Mouse (Mus musculus): ENCODE measurements at regions not wholly inside any gene's neighbourhood (a gene's known extent, or its start where the extent isn't known, plus 50 kb on each side); places are given as distances from the start of the nearest gene placed in this dataset.

- DNase-seq (ENCODE audit: low read depth, low spot score), result no peak
These were observed 200.0 kb upstream of the Ttc29 start for GRCm38 (mm10) chr8:78013101-78013500.

DNA sequence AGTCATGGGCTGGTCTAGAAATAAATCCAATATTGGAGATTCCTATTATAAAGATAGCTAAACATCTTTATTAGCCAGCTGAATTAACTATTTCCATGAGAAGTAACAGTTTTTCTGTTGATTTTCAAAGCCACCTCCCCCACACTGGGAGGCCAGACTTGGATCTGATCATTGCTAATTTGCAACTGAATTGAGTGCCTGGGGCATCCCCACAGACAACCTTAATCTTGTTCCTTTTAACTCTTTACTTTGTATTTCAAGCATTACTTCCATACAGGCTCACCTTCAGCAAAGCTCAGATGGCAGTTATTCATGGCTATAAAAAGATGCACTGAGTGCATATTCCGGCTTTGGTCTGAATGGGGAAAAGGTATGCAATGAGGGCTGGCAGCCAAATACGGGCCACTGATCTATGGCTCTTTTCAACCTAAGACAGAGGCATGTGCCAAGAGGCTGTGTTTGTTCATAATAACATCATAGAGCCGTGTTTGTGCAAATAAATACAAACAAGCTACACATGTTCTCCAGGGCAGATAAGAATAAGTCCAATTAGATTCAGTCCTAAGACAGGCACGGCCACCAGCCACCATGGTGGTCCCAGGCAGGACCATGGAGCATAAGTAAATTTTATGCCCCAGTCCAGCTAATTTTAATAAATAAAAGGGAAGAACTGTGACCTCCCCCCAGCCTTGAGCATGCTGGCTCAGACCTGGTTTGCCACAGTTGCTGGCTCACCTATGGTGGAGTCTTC lies 194.5 kb upstream of the Ttc29 start:
- no peak for DNase-seq (ENCODE audit: low read depth, low spot score)

DNA sequence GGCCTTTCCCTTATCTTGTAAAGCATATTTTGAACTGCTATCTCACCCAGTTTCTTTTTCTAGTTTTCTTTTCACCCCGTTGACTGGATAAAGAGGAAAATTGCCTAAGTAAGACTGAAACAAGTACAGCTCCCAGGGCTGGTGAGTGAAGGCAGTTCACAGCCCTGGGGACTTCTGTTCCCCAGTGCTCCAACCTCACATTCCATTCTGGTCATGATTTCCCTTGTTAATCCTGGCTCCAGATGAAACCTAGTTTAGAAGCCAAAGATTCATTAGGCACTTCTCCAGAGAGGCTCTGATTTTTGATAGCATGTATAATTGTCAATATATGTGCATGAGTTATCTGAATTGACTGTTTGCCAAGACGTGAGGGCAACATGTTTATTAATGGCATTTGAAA lies 191.6 kb upstream of the Ttc29 start:
- DNase-seq (ENCODE audit: low read depth, low spot score), result no peak

DNA sequence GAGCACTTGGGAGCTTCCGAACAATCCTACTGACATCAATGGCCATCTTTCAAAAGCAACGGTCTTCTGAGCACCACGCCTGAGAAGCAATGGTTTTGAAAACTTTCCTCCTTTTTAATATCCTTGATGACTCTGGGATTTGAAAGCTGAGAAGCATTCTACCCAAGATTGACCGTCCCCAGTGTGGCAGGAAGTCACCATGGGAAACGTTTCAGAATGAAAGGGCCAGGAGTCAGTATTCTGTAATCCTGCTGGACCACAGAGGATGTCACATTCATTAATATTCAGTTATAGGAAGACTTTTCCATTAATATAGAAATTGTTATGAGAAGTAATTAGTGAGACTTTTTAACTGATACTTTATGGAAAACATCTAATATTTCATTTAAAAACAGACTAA lies 190.1 kb upstream of the Ttc29 start:
- no peak for DNase-seq (ENCODE audit: low read depth, low spot score)

GRCm38 (mm10) chr8:78023467-78023866 lies 189.6 kb upstream of the Ttc29 start:
- no peak for DNase-seq (ENCODE audit: low read depth, low spot score)

- DNase-seq (ENCODE audit: low read depth, low spot score), result no peak
These were observed 189.2 kb upstream of the Ttc29 start for GRCm38 (mm10) chr8:78023936-78024335.

- no peak for DNase-seq (ENCODE audit: low read depth, low spot score)
These were observed 188.1 kb upstream of the Ttc29 start for GRCm38 (mm10) chr8:78024964-78025363.

DNA sequence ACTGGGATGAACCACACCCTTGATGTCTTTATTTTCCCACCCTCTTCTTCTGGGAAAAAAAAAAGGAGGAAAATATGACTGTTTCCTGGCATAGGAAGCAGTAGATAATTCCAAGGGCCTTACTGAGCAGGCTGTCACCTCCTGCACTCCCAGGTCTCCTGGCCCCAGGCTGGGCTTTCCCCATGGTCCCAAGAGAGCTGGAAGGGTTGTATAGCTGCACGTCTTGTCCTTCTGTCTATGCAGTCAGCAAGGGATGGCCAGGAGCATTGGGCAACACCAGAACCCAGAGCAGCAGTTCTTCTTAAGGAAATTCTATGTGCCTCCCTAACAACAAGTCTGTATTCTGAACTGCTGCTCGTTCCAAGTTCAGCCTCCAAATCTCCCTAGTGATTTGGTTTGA lies 185.7 kb upstream of the Ttc29 start:
- no peak for DNase-seq (ENCODE audit: low read depth, low spot score)

- no peak for DNase-seq (ENCODE audit: low read depth, low spot score)
These were observed 184.2 kb upstream of the Ttc29 start for GRCm38 (mm10) chr8:78028928-78029327.

DNA sequence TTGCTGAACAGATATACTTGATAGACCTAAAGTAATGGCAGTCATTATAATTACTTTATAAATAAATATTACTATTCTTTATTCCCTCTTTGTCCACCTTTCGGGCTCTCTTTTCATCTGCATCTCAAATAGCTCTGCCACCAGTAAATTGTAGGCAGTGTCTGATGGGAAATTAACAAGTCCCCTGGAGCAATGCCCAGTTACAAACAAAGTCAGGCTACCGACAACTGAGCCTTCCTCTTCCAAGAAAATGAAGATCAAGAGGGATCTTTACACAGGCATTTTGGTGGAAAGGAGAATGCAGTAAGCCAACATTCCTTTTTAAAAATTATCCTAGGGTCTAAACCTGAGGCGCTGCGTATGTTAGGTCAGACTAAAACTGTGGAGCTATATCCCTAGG lies 181.3 kb upstream of the Ttc29 start:
- DNase-seq (ENCODE audit: low read depth, low spot score), result no peak

- no peak for DNase-seq (ENCODE audit: low read depth, low spot score)
These were observed 178.4 kb upstream of the Ttc29 start for GRCm38 (mm10) chr8:78034687-78035086.

- peak; percentile 43 for DNase-seq (ENCODE audit: low read depth, low spot score)
These were observed 175.9 kb upstream of the Ttc29 start for GRCm38 (mm10) chr8:78037218-78037617.

GRCm38 (mm10) chr8:78046691-78047090 lies 166.4 kb upstream of the Ttc29 start:
- DNase-seq (ENCODE audit: low read depth, low spot score), result peak; percentile 16

DNA sequence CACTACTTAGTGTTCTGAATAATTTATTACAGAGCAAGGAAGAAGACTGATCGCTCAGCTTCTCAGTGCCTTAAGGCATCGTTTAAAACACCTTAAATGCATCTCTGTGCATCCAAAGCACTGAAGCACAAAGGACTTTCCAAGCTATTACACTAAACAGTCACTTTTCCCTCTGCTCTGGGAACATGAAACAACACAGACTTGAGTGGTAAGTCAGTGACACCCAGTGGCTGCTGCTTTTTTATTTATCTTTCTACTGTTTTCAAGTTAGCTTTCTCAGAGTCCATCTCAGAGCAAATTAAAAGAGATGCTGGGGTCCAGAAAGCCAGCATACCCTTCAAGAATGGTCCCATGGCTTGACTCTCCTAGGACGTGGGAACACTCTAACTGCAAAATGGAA lies 162.3 kb upstream of the Ttc29 start:
- no peak for DNase-seq (ENCODE audit: low read depth, low spot score)

DNA sequence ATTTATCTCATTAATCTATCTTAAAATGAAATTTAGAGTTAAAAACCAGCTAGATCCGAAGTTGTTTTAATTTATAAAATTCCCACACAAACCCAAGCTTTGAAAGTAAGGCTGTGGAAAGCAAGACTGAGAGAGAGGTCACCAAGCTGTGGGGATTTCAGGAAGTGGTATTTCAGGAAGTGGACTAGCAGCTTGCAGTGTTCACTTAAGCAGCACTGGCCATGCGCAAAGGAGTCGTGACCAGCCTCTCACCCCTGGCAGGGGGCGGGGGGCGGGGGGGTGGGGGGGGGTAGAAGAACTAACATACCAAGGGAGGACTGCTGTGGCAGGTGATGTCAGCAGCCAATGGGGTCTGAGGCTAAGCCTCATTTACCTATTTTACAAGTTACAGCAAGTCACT lies 158.7 kb upstream of the Ttc29 start:
- DNase-seq (ENCODE audit: low read depth, low spot score), result no peak

DNA sequence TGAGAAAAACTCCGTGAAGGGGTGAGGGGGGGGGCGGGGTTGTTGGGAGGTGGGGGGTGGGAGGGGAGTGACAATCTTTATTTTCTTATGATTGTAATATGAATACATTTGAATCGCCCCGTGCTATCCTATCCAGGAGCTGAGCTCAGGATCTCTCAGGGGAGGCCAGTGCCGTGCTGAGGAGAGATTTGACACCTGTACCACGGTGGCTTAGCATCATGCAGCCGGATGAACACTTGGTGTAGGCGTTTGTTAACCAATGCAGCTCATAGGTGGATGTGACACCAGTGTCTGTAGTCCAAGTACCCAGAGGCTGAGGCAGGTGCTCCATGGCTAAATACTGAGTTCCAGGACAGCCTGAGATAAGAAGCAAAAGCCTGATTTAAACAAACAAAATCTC lies 158.2 kb upstream of the Ttc29 start:
- no peak for DNase-seq (ENCODE audit: low read depth, low spot score)

DNA sequence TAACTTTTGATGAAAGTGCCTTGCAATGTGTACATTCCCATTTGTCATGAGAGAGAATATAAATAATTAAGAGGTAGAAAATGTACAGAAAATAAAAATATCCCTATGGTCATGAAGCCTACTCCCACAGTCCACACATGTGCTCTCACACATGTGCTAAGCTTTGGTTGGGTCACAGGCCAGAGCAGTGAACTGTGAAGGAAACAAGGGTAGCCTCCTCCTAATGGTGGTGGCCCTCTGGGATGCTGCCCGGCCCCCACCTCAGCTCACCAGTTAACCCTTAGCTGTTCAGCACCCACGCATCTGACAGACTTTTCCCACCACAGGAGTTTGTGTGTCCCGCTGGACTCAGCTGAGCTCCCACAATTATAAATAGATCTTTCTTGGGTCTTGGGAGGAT lies 157.6 kb upstream of the Ttc29 start:
- no peak for DNase-seq (ENCODE audit: low read depth, low spot score)

DNA sequence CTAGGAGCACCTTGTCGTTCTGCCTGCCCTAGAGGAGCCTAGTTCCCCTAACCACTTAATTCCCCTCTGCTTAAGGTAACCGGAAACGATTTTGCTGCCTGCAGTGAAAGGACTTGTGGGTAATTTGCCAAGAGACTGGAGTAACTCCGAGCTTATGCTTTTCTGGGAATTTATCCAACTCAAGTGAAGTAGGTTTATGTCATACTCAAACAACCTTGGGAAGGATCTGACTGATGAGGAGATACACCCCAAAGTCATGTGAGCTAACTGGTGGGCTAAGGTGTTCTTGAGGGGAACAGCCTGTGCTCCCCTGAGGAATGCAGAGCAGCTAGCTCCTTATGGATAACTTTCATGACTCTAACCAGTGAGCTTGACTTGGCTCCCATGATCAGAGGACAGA lies 155.7 kb upstream of the Ttc29 start:
- DNase-seq (ENCODE audit: low read depth, low spot score), result no peak

GRCm38 (mm10) chr8:78061827-78062719 lies 151.0 kb upstream of the Ttc29 start:
- DNase-seq (ENCODE audit: low read depth, low spot score), result peak; percentile 53

GRCm38 (mm10) chr8:78063529-78063928 lies 149.6 kb upstream of the Ttc29 start:
- peak; percentile 37 for DNase-seq (ENCODE audit: low read depth, low spot score)

- peak; percentile 12 for DNase-seq (ENCODE audit: low read depth, low spot score)
These were observed 148.9 kb upstream of the Ttc29 start for GRCm38 (mm10) chr8:78064161-78064560.

DNA sequence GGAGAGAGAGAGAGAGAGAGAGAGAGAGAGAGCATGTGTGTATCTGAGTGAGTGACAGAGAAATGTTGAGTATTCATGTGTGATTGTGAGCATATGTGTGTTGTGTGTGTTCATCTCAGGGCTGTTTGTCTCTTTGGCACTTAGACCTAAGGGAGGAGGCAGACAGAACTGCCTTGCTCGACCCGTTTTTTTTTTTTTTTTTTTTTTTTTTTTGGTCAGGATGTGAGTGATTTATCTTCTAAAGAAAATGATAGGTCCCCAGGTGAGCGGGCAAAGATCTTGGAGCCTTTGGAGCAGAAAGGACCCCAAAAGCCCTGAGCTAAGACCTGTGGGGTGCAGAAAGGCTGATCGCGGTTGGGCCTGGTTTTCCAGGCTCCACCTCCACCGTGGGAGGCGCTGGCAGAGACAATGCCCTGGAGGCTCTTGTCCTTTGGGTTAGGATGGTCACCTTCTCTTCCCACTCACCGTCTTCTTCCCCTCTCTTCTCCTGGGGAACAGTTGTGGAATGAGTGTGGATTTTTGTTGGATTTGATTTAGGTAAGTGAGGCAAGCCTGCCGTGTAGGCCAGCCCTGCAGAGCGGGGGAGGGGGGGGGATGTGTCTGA lies 147.1 kb upstream of the Ttc29 start:
- DNase-seq (ENCODE audit: low read depth, low spot score), result no peak
